Mouse (Mus musculus) testis, adult 2 months (tissue): ENCODE data around the gene Ankzf1.

Source experiments
- CTCF ChIP-seq: fragments of 200-500 bp; IDR thresholded peaks from 2 replicates; pipeline ENCODE4 v1.5.1; 2012; ENCODE audit warnings: low read depth, mild to moderate bottlenecking, inconsistent platforms, low read length, moderate library complexity; ENCODE audit not compliant: control insufficient read depth, insufficient read depth, insufficient replicate concordance
- POLR2A ChIP-seq: fragments of 200-500 bp; IDR thresholded peaks from 2 replicates; pipeline ENCODE4 v1.6.1; 2012; ENCODE audit warnings: low read depth, mild to moderate bottlenecking, inconsistent platforms, low read length, moderate library complexity; ENCODE audit not compliant: control insufficient read depth

GRCm38 (mm10) chr1:75211141-75211708 lies 19.3 kb downstream of the Ankzf1 start:
- no peak for TF ChIP-seq POLR2A
- no peak for TF ChIP-seq CTCF
